Mouse (Mus musculus) brain, adult 10 weeks (tissue): ENCODE measurements around the gene Dtx2. TPM values are rescaled to one million over a fixed set of nuclear protein-coding genes. Genes with fewer than 3 reads are reported as not detected.

ENCODE experiments used
- polyA plus RNA-seq: library from polyadenylated mRNA; stranded (reverse); fragments of 350-450 nt; fragmentation: Illumina TruSeq; extraction: RNeasy Lipid Tissue Mini Kit (QIAGEN cat#74804); gene quantifications from one replicate; pipeline ENCODE4 v1.2.3, GENCODE M21; 2015; ENCODE audit warnings: low read depth, low replicate concordance

The Dtx2 gene
- polyA plus RNA-seq = 6.4 TPM

GRCm38 (mm10) chr5:135994725-135995687 lies at the start of gene Dtx2:
Gene Dtx2, plus strand, starts transcription at chr5:135994800.

DNA sequence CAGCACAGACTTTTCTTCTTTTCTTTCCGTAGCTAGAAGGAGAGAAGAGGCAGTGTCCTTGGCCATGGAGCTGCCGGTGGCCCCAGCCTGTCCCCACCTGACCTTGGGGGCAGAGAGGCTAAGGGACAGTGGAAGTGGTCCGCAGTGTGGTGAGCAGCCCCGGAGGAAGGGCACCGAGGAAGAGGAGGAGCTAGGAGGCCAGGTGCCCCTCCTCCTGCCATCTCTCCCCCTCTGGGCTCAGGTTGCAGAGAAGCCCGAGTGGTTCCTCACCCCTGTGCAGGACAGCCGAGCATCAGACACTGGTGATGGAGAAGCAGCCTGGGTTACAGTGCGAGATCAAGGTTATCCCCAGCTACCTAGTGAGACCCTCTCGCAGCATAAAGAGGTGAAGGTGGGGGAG lies 20.2 kb upstream of the Dtx2 start, which contains the start of gene Ssc4d:
TSS of gene Ssc4d (minus strand) at position 167 of the 400 bp plus-strand sequence.

GRCm38 (mm10) chr5:135979904-135980303 lies 14.7 kb upstream of the Dtx2 start, which contains the start of gene Zp3:
Gene Zp3, plus strand, starts transcription at chr5:135980099.

GRCm38 (mm10) chr5:136038258-136039214 lies 43.9 kb downstream of the Dtx2 start, which contains the start of gene Upk3b:
Gene Upk3b, plus strand, starts transcription at chr5:136038496.

DNA sequence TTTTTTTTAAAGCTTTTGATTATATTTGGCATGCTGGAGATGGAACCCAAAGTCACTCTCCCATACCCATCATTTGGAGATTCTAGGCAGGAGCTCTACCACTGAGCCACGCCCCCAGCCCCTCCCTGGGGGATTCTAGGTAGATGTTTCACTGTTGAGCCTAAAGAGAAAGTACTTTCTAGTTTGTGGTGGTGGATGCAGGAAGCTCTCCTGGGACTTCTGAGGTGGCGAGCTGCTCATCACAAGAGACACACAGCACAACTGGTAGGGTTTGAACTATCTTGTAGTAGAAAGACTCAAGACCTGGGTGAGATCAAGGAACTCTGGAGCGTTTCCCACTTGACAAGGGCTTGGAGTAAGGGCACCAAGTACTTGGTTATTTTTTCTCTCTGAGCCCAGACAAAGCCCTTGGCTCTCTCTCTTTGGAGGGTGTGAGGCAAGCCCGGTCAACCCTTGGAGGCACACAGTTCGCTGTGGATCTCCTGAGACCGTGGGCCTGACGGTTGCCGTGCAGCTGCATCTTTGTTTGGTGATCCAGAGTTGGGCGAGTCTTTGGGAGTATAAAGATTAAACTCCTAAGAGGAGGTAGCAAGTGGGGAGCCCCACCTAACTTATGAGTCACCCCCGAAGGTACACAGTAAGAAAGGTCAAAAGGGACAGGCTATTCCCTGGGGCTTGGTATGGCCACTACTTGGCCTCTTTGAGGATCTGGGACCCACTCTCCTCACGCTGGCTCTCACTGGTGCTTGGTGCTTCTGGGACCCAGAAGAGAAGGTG lies 59.9 kb downstream of the Dtx2 start, which contains the start of gene Upk3bl:
TSS of gene Upk3bl (plus strand) at position 192 of the 777 bp plus-strand sequence.

Other genes with a start within 250 kb of the Dtx2 start
- 0.51 TPM for gene Styxl1, start 216.4 kb upstream of the Dtx2 start, polyA plus RNA-seq
- gene Mdh2, start 216.3 kb upstream of the Dtx2 start, polyA plus RNA-seq = 526 TPM
- gene Srrm3, start 187.9 kb upstream of the Dtx2 start, polyA plus RNA-seq = 41.7 TPM
- gene Hspb1, start 106.9 kb upstream of the Dtx2 start, polyA plus RNA-seq = 19.2 TPM
- gene Ywhag, start 60.2 kb upstream of the Dtx2 start, polyA plus RNA-seq = 750 TPM
- 1.6 TPM for gene Ssc4d, start 20.3 kb upstream of the Dtx2 start, polyA plus RNA-seq
- not detected for gene Zp3, start 14.7 kb upstream of the Dtx2 start, polyA plus RNA-seq
- not detected for gene Upk3b, start 43.7 kb downstream of the Dtx2 start, polyA plus RNA-seq
- gene Upk3bl, start 59.7 kb downstream of the Dtx2 start, polyA plus RNA-seq = not detected
- gene Rasa4, start 89.1 kb downstream of the Dtx2 start, polyA plus RNA-seq = 6.5 TPM
- 116 TPM for gene Polr2j, start 121.8 kb downstream of the Dtx2 start, polyA plus RNA-seq
- gene Lrwd1, start 141.3 kb downstream of the Dtx2 start, polyA plus RNA-seq = 12.1 TPM
- gene Alkbh4, start 141.3 kb downstream of the Dtx2 start, polyA plus RNA-seq = 9.0 TPM
- 45.8 TPM for gene Orai2, start 175.9 kb downstream of the Dtx2 start, polyA plus RNA-seq
- 44.8 TPM for gene Prkrip1, start 204.2 kb downstream of the Dtx2 start, polyA plus RNA-seq